In genomic region chr7:39942262-39942900, GRCm38 (mm10) we compare ENCODE assay signal across 13 mouse cellular contexts.
DNase-seq lines count a peak whose midpoint lies in the region; ATAC-seq and TF ChIP-seq lines count a peak whose summit lies in the region.
"Had no signal": no experiment of that assay in that cellular context is flagged by ENCODE, and none has a peak within 500 bp of the region (broad histone marks: within the 10 kb centered on the region; RNA-seq: fewer than 3 reads in every experiment).

No protein-coding gene starts in this region.

- no peaks in the 10 kb centered on the region for H3K27me3 ChIP-seq in forebrain, embryonic 14.5 days (replicated peaks; ENCODE audit: control insufficient read depth, insufficient read depth, low read length)
- H3K27me3 ChIP-seq in forebrain, embryonic 15.5 days: no peaks in the 10 kb centered on the region
- no peaks in the 10 kb centered on the region for H3K27me3 ChIP-seq in midbrain, postnatal 0 days (ENCODE audit: insufficient read depth, low read length)
- H3K27me3 ChIP-seq in midbrain, embryonic 10.5 days (ENCODE audit: low read depth, poor library complexity, severe bottlenecking): no peaks in the 10 kb centered on the region
- no peaks in the 10 kb centered on the region for H3K27me3 ChIP-seq in neural tube, embryonic 13.5 days
- H3K27me3 ChIP-seq in intestine, embryonic 15.5 days (replicated peaks): no peaks in the 10 kb centered on the region
- H3K27me3 ChIP-seq: CH12.LX had no signal

- no peak for ATAC-seq in forebrain, embryonic 14.5 days
- ATAC-seq in forebrain, embryonic 15.5 days (replicated peaks): no peak
- no peak for ATAC-seq in midbrain, postnatal 0 days (ENCODE audit: low FRiP score)
- ATAC-seq in neural tube, embryonic 13.5 days (ENCODE audit: low read depth): peak; percentile 65; the same call in 1 of the 2 replicates
- no peak for ATAC-seq in intestine, embryonic 15.5 days

- H3K4me2 ChIP-seq in forebrain, embryonic 14.5 days (ENCODE audit: low read length): no peak overlapping the region
- no peak overlapping the region for H3K4me2 ChIP-seq in forebrain, embryonic 15.5 days (replicated peaks)
- H3K4me2 ChIP-seq in midbrain, postnatal 0 days (ENCODE audit: low read depth, low read length, poor library complexity, severe bottlenecking): no peak overlapping the region
- H3K4me2 ChIP-seq in neural tube, embryonic 13.5 days: no peak overlapping the region
- no peak overlapping the region for H3K4me2 ChIP-seq in intestine, embryonic 15.5 days (replicated peaks)

- no peak overlapping the region for H3K27ac ChIP-seq in forebrain, embryonic 14.5 days (ENCODE audit: low read depth, low read length)
- no peak overlapping the region for H3K27ac ChIP-seq in forebrain, embryonic 15.5 days (replicated peaks)
- no peak overlapping the region for H3K27ac ChIP-seq in midbrain, postnatal 0 days (ENCODE audit: low read depth, low read length)
- H3K27ac ChIP-seq in midbrain, embryonic 10.5 days (replicated peaks): no peak overlapping the region
- H3K27ac ChIP-seq in neural tube, embryonic 13.5 days (replicated peaks): no peak overlapping the region
- no peak overlapping the region for H3K27ac ChIP-seq in intestine, embryonic 15.5 days
- H3K27ac ChIP-seq: forebrain, embryonic 10.5 days had no signal

- peak; percentile 43 for DNase-seq in forebrain, embryonic 14.5 days (ENCODE audit: low spot score)
- DNase-seq in midbrain, postnatal 0 days (ENCODE audit: low spot score): peak; percentile 75
- DNase-seq in midbrain, embryonic 10.5 days (ENCODE audit: low spot score): no peak
- DNase-seq in adrenal gland, postnatal 14 days: peak; percentile 19
- no peak for DNase-seq in left cerebral cortex, postnatal 10 days (ENCODE audit: extremely low spot score in 1 of 2, low spot score in 2 of 2)
- DNase-seq: gastrocnemius, postnatal 36 days; lung, adult 2 months; right cerebral cortex, postnatal 25 days had no signal

- no peak overlapping the region for H3K9ac ChIP-seq in forebrain, embryonic 14.5 days (ENCODE audit: low read length)
- H3K9ac ChIP-seq in forebrain, embryonic 15.5 days (replicated peaks): no peak overlapping the region
- H3K9ac ChIP-seq in midbrain, postnatal 0 days (replicated peaks; ENCODE audit: low read length, poor library complexity, severe bottlenecking): no peak overlapping the region
- no peak overlapping the region for H3K9ac ChIP-seq in neural tube, embryonic 13.5 days
- no peak overlapping the region for H3K9ac ChIP-seq in intestine, embryonic 15.5 days

- WGBS in forebrain, embryonic 14.5 days: 14% methylated on average over 1 of the region's 1 CpGs
- WGBS in forebrain, embryonic 15.5 days: 26% methylated on average over 1 of the region's 1 CpGs
- WGBS in midbrain, postnatal 0 days: 17% methylated on average over 1 of the region's 1 CpGs
- WGBS in midbrain, embryonic 10.5 days: 69% methylated on average over 1 of the region's 1 CpGs
- 47% methylated on average over 1 of the region's 1 CpGs for WGBS in neural tube, embryonic 13.5 days
- 50% methylated on average over 1 of the region's 1 CpGs for WGBS in intestine, embryonic 15.5 days

- no peaks in the 10 kb centered on the region for H3K4me1 ChIP-seq in forebrain, embryonic 14.5 days (ENCODE audit: control insufficient read depth, insufficient read depth, low read length)
- H3K4me1 ChIP-seq in forebrain, embryonic 15.5 days: no peaks in the 10 kb centered on the region
- no peaks in the 10 kb centered on the region for H3K4me1 ChIP-seq in midbrain, postnatal 0 days (ENCODE audit: insufficient read depth, low read length)
- H3K4me1 ChIP-seq in midbrain, embryonic 10.5 days: no peaks in the 10 kb centered on the region
- H3K4me1 ChIP-seq in neural tube, embryonic 13.5 days (replicated peaks): peaks cover 4% of the 10 kb centered on the region
- H3K4me1 ChIP-seq in intestine, embryonic 15.5 days (replicated peaks): no peaks in the 10 kb centered on the region
- H3K4me1 ChIP-seq: forebrain, embryonic 10.5 days had no signal

- H3K9me3 ChIP-seq in forebrain, embryonic 14.5 days (replicated peaks; ENCODE audit: control insufficient read depth, low read length): no peaks in the 10 kb centered on the region
- H3K9me3 ChIP-seq in forebrain, embryonic 15.5 days: no peaks in the 10 kb centered on the region
- no peaks in the 10 kb centered on the region for H3K9me3 ChIP-seq in midbrain, postnatal 0 days (ENCODE audit: low read length)
- no peaks in the 10 kb centered on the region for H3K9me3 ChIP-seq in midbrain, embryonic 10.5 days (replicated peaks)
- H3K9me3 ChIP-seq in neural tube, embryonic 13.5 days: no peaks in the 10 kb centered on the region
- no peaks in the 10 kb centered on the region for H3K9me3 ChIP-seq in intestine, embryonic 15.5 days
- H3K9me3 ChIP-seq: forebrain, embryonic 10.5 days had no signal

- H3K4me3 ChIP-seq in forebrain, embryonic 14.5 days (ENCODE audit: low read depth, low read length): no peak overlapping the region
- H3K4me3 ChIP-seq in forebrain, embryonic 15.5 days: no peak overlapping the region
- H3K4me3 ChIP-seq in midbrain, postnatal 0 days (ENCODE audit: low read depth, low read length): no peak overlapping the region
- no peak overlapping the region for H3K4me3 ChIP-seq in midbrain, embryonic 10.5 days
- H3K4me3 ChIP-seq in neural tube, embryonic 13.5 days: no peak overlapping the region
- H3K4me3 ChIP-seq in intestine, embryonic 15.5 days (replicated peaks): no peak overlapping the region
- H3K4me3 ChIP-seq: forebrain, embryonic 10.5 days had no signal

- intact Hi-C loops in left cerebral cortex, postnatal 10 days (cut with DNase I): no loop called here

- no peak for TF ChIP-seq CTCF in midbrain, postnatal 0 days (IDR thresholded peaks at IDR 0.05)

- H3K36me3 ChIP-seq in forebrain, embryonic 14.5 days (ENCODE audit: control insufficient read depth, insufficient read depth, low read length): no peaks in the 10 kb centered on the region
- H3K36me3 ChIP-seq in forebrain, embryonic 15.5 days: no peaks in the 10 kb centered on the region
- no peaks in the 10 kb centered on the region for H3K36me3 ChIP-seq in midbrain, postnatal 0 days (ENCODE audit: insufficient read depth, low read length)
- no peaks in the 10 kb centered on the region for H3K36me3 ChIP-seq in midbrain, embryonic 10.5 days
- no peaks in the 10 kb centered on the region for H3K36me3 ChIP-seq in neural tube, embryonic 13.5 days
- H3K36me3 ChIP-seq in intestine, embryonic 15.5 days: no peaks in the 10 kb centered on the region
- H3K36me3 ChIP-seq: forebrain, embryonic 10.5 days had no signal

Comparison
In these comparisons a context has a peak if more than half of its experiments do, and no peak if none do; other contexts are left out.
1. DNase-seq: peak in forebrain, embryonic 14.5 days (single experiment), midbrain, postnatal 0 days (single experiment) and adrenal gland, postnatal 14 days (single experiment); none in midbrain, embryonic 10.5 days (single experiment) and left cerebral cortex, postnatal 10 days (0 of 2).